10 mouse cellular contexts compared by ENCODE assay signal in genomic region chr6:85188256-85189110, GRCm38 (mm10). TPM values are rescaled to one million over a fixed set of nuclear protein-coding genes. Genes with fewer than 3 reads are reported as not detected.
A peak's percentile ranks its signal among the peaks of the same experiment; 100 is the strongest.
DNase-seq lines count a peak whose midpoint lies in the region; ATAC-seq lines count a peak whose summit lies in the region.
"Had no signal": no experiment of that assay in that cellular context is flagged by ENCODE, and none has a peak within 500 bp of the region (broad histone marks: within the 10 kb centered on the region; RNA-seq: fewer than 3 reads in every experiment).

No protein-coding gene starts in this region.

- WGBS in heart, embryonic 10.5 days, result 2% methylated on average over 39 of the region's 39 CpGs
- whole genome bisulfite sequencing in embryonic facial prominence, embryonic 15.5 days, result 2% methylated on average over 39 of the region's 39 CpGs
- WGBS in kidney, embryonic 14.5 days, result 1% methylated on average over 39 of the region's 39 CpGs
- WGBS in midbrain, embryonic 15.5 days, result under 1% methylated on average over 39 of the region's 39 CpGs

- H3K9me3 ChIP-seq in heart, embryonic 10.5 days, result no peaks in the 10 kb centered on the region
- H3K9me3 ChIP-seq in embryonic facial prominence, embryonic 15.5 days (replicated peaks), result no peaks in the 10 kb centered on the region
- no peaks in the 10 kb centered on the region for H3K9me3 ChIP-seq in kidney, embryonic 14.5 days (ENCODE audit: control insufficient read depth, low read length)
- H3K9me3 ChIP-seq in midbrain, embryonic 15.5 days, result no peaks in the 10 kb centered on the region

- DNase-seq in heart, embryonic 10.5 days (ENCODE audit: low spot score), result no peak
- no peak for DNase-seq in heart, postnatal 25 days (ENCODE audit: low spot score)
- no peak for DNase-seq in left cerebral cortex, adult 11 months (ENCODE audit: low spot score)
- no peak for DNase-seq in thymus, postnatal 36 days

- H3K9ac ChIP-seq in embryonic facial prominence, embryonic 15.5 days, result no peak overlapping the region
- peak overlapping the region; percentile 53 for H3K9ac ChIP-seq in kidney, embryonic 14.5 days (ENCODE audit: low read depth, low read length)
- no peak overlapping the region for H3K9ac ChIP-seq in midbrain, embryonic 15.5 days

- 0 out of 2 replicates have a peak overlapping the region, but pooled peaks have one; percentile 26 for H3K27ac ChIP-seq in heart, embryonic 10.5 days
- H3K27ac ChIP-seq in embryonic facial prominence, embryonic 15.5 days (replicated peaks), result no peak overlapping the region
- H3K27ac ChIP-seq in kidney, embryonic 14.5 days (ENCODE audit: low read depth, low read length), result no peak overlapping the region
- H3K27ac ChIP-seq in midbrain, embryonic 15.5 days, result no peak overlapping the region

- H3K4me3 ChIP-seq in heart, embryonic 10.5 days, result peak overlapping the region; percentile 61
- peak overlapping the region; percentile 35 for H3K4me3 ChIP-seq in embryonic facial prominence, embryonic 15.5 days (replicated peaks)
- H3K4me3 ChIP-seq in kidney, embryonic 14.5 days (ENCODE audit: low read length), result peak overlapping the region; percentile 45
- peak overlapping the region; percentile 38 for H3K4me3 ChIP-seq in midbrain, embryonic 15.5 days

- intact Hi-C loops in heart, postnatal 25 days (cut with DNase I), result no loop called here

- H3K36me3 ChIP-seq in heart, embryonic 10.5 days, result no peaks in the 10 kb centered on the region
- no peaks in the 10 kb centered on the region for H3K36me3 ChIP-seq in embryonic facial prominence, embryonic 15.5 days
- H3K36me3 ChIP-seq in kidney, embryonic 14.5 days (ENCODE audit: control insufficient read depth, insufficient read depth, low read length), result no peaks in the 10 kb centered on the region
- no peaks in the 10 kb centered on the region for H3K36me3 ChIP-seq in midbrain, embryonic 15.5 days (replicated peaks)

- H3K4me1 ChIP-seq in heart, embryonic 10.5 days, result peaks cover 41% of the 10 kb centered on the region
- H3K4me1 ChIP-seq in embryonic facial prominence, embryonic 15.5 days, result peaks cover 43% of the 10 kb centered on the region
- peaks cover 14% of the 10 kb centered on the region; the same call in 1 of the 2 replicates for H3K4me1 ChIP-seq in kidney, embryonic 14.5 days (ENCODE audit: control insufficient read depth, insufficient read depth, low read length)
- H3K4me1 ChIP-seq in midbrain, embryonic 15.5 days, result peaks cover 43% of the 10 kb centered on the region

- H3K4me2 ChIP-seq in embryonic facial prominence, embryonic 15.5 days (replicated peaks), result peak overlapping the region; percentile 63
- H3K4me2 ChIP-seq in kidney, embryonic 14.5 days (replicated peaks; ENCODE audit: low read depth, low read length), result peak overlapping the region; percentile 86
- H3K4me2 ChIP-seq in midbrain, embryonic 15.5 days, result peak overlapping the region; percentile 87

- no peak for ATAC-seq in embryonic facial prominence, embryonic 15.5 days (ENCODE audit: insufficient number of reproducible peaks, low FRiP score, low TSS enrichment, low read depth)
- ATAC-seq in kidney, embryonic 14.5 days (ENCODE audit: low FRiP score, low TSS enrichment), result no peak
- no peak for ATAC-seq in midbrain, embryonic 15.5 days (replicated peaks)
- no peak for ATAC-seq in megakaryocyte, adult 5-6 weeks (ENCODE audit: poor library complexity, severe bottlenecking)

- peaks cover 97% of the 10 kb centered on the region for H3K27me3 ChIP-seq in heart, embryonic 10.5 days (ENCODE audit: insufficient read depth, poor library complexity, severe bottlenecking)
- peaks cover 95% of the 10 kb centered on the region for H3K27me3 ChIP-seq in embryonic facial prominence, embryonic 15.5 days
- H3K27me3 ChIP-seq in kidney, embryonic 14.5 days (ENCODE audit: control insufficient read depth, insufficient read depth, low read length), result peaks cover 89% of the 10 kb centered on the region
- H3K27me3 ChIP-seq in midbrain, embryonic 15.5 days (replicated peaks), result peaks cover 67% of the 10 kb centered on the region

RNA-seq across cellular contexts. Expression of gene Emx1, which starts 1.2 kb away (rescaled TPM):
- 0.15 and 0.85 TPM in 2 replicates for polyA plus RNA-seq in heart, embryonic 10.5 days (2016; fragmentation: Nextera tagmentation; extraction: Ambion mirVana)
- total RNA-seq in heart, postnatal 25 days (2021), result not detected
- 0.21 and 0.45 TPM in 2 replicates for polyA plus RNA-seq in embryonic facial prominence, embryonic 15.5 days (2015; fragmentation: Nextera tagmentation; extraction: Ambion mirVana)
- 7.5 and 8.5 TPM in 2 replicates for polyA plus RNA-seq in kidney, embryonic 14.5 days (2014; fragmentation: Nextera tagmentation; extraction: Ambion mirVana)
- 1.4 and 3.2 TPM in 2 replicates for polyA plus RNA-seq in midbrain, embryonic 15.5 days (2015; fragmentation: Nextera tagmentation; extraction: Ambion mirVana)
- not detected in 2 replicates for total RNA-seq in megakaryocyte, adult 5-6 weeks (2015)
- total RNA-seq in megakaryocyte, adult 5-6 weeks (2017), result not detected in 2 replicates
- total RNA-seq: liver, adult 2 months had no signal
- polyA plus RNA-seq: C2C12; liver, adult 2 months had no signal

RNA-seq across cellular contexts. Expression of gene Spr, which starts 50.9 kb away (rescaled TPM):
- 57.2 and 69.2 TPM in 2 replicates for polyA plus RNA-seq in heart, embryonic 10.5 days (2016; fragmentation: Nextera tagmentation; extraction: Ambion mirVana)
- 10 to 100 TPM; 73.5 to 76.8 TPM for total RNA-seq in heart, postnatal 25 days (2021)
- polyA plus RNA-seq in embryonic facial prominence, embryonic 15.5 days (2015; fragmentation: Nextera tagmentation; extraction: Ambion mirVana), result 51.1 and 52.5 TPM in 2 replicates
- 79.4 and 100 TPM in 2 replicates for polyA plus RNA-seq in kidney, embryonic 14.5 days (2014; fragmentation: Nextera tagmentation; extraction: Ambion mirVana)
- polyA plus RNA-seq in midbrain, embryonic 15.5 days (2015; fragmentation: Nextera tagmentation; extraction: Ambion mirVana), result 24.8 and 25.6 TPM in 2 replicates
- 14.9 and 16.4 TPM in 2 replicates for total RNA-seq in megakaryocyte, adult 5-6 weeks (2015)
- total RNA-seq in megakaryocyte, adult 5-6 weeks (2017), result 19.8 and 20.2 TPM in 2 replicates
